Mouse (Mus musculus) gastrocnemius, postnatal 14 days (tissue): ENCODE measurements around the gene Pkn2. TPM values are rescaled to one million over a fixed set of nuclear protein-coding genes. Genes with fewer than 3 reads are reported as not detected.

Source experiments
- DNase-seq: peaks from one replicate; pipeline ENCODE4 v3.0.0; 2021; ENCODE audit warnings: mixed read lengths
- intact Hi-C: fragments of 180-260 bp; cut with DNase I; formaldehyde crosslinking; loops from one replicate; pipeline ENCODE4 v1.15.1; 2025; ENCODE audit warnings: low total_unique reads
- total RNA-seq, 2 experiments: library from RNA; stranded (reverse); gene quantifications; 2 replicates each; pipeline ENCODE4 v1.2.3; 2021

Gene Pkn2
- total RNA-seq, 2 experiments from 2014 or later: 32.9 to 34.2 TPM

DNA sequence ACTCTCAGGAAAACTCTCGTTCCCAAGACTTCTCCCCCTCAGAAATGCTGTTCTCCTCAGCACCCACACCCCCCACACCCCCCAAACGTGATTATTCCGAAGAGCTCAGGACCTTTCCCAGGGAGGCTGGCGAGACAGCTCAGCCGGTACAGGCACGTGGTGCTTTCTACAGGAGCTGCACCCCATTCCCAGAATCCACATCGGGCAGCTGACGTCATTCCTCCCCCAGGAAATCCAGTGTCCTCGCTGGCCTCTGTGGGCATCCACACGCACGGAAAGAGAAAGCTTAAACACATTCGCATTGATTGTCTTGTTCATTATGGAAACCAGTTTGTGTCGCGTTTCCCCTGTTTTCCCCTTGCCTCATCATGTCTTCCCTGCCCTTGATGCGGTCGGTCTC lies 132.7 kb downstream of the Pkn2 start:
- intact Hi-C loops: no loop called here
- no peak for DNase-seq

DNA sequence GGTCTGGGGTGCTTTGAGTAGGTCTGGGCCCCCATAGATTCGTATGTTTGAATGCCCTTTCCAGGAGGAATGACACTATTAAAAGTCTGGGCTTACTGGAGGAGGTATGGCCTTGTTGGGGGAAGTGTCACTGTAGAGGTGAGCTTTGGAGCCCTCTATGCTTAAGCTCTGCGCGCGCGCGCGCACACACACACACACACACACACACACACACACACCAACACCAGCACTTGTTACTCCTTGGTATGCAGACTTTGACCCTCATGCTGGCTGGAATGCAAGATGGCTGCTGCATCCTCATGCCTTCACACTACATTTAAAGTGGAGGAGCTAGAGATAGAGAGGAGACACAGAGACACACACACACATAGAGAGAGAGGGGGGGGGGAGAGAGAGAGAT lies 134.1 kb downstream of the Pkn2 start:
- intact Hi-C loops: no loop called here
- DNase-seq: no peak

DNA sequence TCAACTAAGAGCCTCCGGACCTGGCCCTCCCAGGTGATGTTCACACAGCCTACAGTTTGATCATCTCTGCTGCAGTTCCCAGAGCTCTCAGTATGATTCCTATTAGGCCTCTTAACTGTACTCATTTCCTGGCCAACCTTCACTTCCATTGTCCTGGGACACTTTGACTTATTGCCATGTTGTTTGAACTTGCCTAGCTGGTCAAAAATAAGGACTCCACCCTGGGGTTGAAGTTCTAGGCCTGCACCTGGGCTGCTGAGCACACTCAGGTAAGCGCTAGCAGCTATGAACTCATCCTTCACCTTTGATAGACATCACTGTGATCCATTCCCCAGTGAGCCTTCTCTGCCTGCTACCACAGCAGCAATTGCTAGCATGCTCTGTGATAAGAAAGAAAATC lies 136.7 kb downstream of the Pkn2 start:
- intact Hi-C loops: no loop called here

DNA sequence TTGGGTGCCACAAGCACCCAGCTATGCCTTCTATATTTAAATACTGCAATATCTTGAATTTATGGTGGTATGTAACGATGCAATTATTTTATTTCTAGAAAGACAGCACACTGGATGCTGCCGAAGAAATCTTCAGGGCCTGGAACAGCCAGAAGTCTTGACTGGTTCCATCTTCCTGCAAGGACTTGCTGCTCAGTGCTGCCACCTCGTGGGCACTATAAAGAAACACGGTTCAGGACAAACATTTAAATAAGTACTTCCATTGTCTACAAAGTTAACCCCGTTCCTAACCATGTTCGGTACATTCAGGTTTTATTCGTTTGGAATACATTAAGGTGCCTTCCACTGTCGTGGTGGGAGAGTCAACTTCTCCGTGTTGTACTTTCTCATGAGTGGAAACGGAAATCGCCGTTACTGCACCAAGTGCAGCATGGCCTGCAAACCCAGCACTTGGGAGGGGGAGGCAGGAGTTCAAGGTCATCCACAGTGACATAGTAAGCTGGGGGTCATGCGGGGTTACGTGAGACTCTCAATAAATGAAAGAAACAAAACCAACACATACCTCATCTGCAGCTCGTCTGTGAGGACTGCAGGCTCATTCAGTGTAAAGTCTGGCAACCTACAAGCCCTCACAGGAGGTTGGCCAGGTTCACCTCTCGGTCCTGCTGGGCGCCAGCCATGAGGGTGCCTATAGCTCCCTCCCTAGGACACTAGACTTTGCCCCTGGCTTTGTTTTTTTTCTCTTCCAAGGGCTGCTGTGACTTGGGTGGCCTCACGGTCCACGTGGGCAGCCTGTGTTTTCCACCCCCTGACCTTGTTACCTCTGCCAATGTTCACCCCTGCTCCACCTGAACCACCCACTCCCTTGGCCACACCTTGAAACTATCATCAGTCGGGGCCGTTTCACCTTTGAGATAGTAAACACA lies 137.6 kb downstream of the Pkn2 start:
- peak; percentile 17 for DNase-seq
- intact Hi-C loops: no loop called here

More for the DNA sequence above, 136.7 kb downstream of the Pkn2 start:
- no peak for DNase-seq

Other genes starting within 250 kb of the Pkn2 start
- gene Kyat3, start 181.0 kb downstream of the Pkn2 start, total RNA-seq: 1 to 10 TPM; 4.2 to 4.3 TPM
- 10 to 100 TPM; 13.9 to 14.3 TPM for gene Gtf2b, start 117.0 kb downstream of the Pkn2 start, total RNA-seq